8 mouse cellular contexts compared by ENCODE assay signal in the genomic region with DNA sequence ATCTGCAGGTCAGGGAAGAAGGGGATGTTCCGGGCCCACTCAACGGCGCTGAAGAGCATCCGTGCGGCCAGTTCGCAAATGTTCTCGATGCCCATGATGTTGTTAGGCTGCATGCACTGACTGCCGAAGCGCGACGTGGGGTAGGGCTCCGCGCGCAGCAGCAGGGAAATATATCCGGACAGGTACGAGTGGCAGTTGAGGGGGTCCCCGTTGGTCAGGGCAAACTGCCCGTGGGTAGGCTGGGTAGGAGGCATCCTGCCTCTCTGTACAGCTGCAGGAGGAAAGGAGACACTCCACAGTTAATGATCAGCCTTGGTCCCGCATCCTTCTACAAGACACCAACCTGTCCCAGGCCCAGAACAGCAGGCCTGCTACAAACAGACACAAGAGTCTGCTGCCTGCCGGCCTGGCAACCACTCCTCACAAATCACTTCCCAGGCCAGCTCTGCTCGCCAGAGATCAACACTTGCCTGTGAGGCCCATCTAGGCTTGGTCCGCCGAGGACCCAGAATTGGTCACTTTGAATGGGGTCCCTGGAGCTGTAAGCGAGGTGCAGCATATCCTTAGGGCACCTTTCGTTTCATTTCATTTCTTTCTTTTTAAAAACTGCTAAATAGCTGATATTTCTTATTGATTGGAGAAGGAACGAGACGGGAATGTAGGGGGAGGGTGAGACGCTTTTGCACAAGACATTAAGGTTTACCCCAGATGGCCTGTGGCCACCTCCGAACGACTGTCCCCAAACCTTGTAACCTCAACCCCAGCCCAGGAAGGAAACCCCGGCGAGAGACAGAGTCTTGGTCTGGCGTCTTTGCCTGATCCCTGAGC. TPM values are rescaled to one million over a fixed set of nuclear protein-coding genes. Genes with fewer than 3 reads are reported as not detected.
DNase-seq lines count a peak whose midpoint lies in the region; ATAC-seq and TF ChIP-seq lines count a peak whose summit lies in the region.

No protein-coding gene starts in this region.

- peak; percentile 60 for DNase-seq in liver, adult 2 months (ENCODE audit: extremely low read depth, low read depth, low spot score)
- DNase-seq in liver = no peak
- no peak for DNase-seq in heart, postnatal 0 days (ENCODE audit: low spot score)
- peak; percentile 37 for DNase-seq in retina, embryonic 14.5 days (ENCODE audit: low spot score)
- no peak for DNase-seq in Muller cell, postnatal 12 days (ENCODE audit: inconsistent ontology term)
- DNase-seq in testis, postnatal 14 days (ENCODE audit: low spot score) = no peak

- peak overlapping the region; percentile 99 for H3K27ac ChIP-seq in liver, adult 2 months (replicated peaks; ENCODE audit: insufficient read depth, low read depth, low read length)
- peak overlapping the region; percentile 27 for H3K27ac ChIP-seq in cortical plate, adult 2 months (ENCODE audit: insufficient read depth, low read length)
- H3K27ac ChIP-seq in heart, postnatal 0 days (ENCODE audit: low read depth) = peak overlapping the region; percentile 96
- H3K27ac ChIP-seq in limb, embryonic 12.5 days = peak overlapping the region; percentile 99

- TF ChIP-seq EP300 in heart, postnatal 0 days (IDR thresholded peaks at IDR 0.05; ENCODE audit: low read depth) = no peak

- no peaks in the 10 kb centered on the region for H3K27me3 ChIP-seq in liver, adult 2 months (ENCODE audit: control insufficient read depth, insufficient read depth, low read length)
- peaks cover 68% of the 10 kb centered on the region for H3K27me3 ChIP-seq in heart, postnatal 0 days (ENCODE audit: control insufficient read depth, insufficient read depth, low read length)
- H3K27me3 ChIP-seq in limb, embryonic 12.5 days = peaks cover 16% of the 10 kb centered on the region

- peaks cover 28% of the 10 kb centered on the region for H3K36me3 ChIP-seq in liver, adult 2 months (ENCODE audit: control insufficient read depth, insufficient read depth, low read length)
- 0 out of 2 replicates have a peak, but pooled peaks cover 9% of the 10 kb centered on the region for H3K36me3 ChIP-seq in heart, postnatal 0 days (replicated peaks; ENCODE audit: control insufficient read depth, insufficient read depth, low read length)
- peaks cover 32% of the 10 kb centered on the region for H3K36me3 ChIP-seq in limb, embryonic 12.5 days

- H3K79me2 ChIP-seq in liver, adult 2 months (ENCODE audit: control insufficient read depth, insufficient read depth, low read length) = peaks cover 33% of the 10 kb centered on the region

- H3K4me1 ChIP-seq in liver, adult 2 months (ENCODE audit: control insufficient read depth, insufficient read depth, low read length) = peaks cover 19% of the 10 kb centered on the region
- H3K4me1 ChIP-seq in cortical plate, adult 2 months (ENCODE audit: control insufficient read depth, insufficient read depth, low read length) = no peaks in the 10 kb centered on the region
- no peaks in the 10 kb centered on the region for H3K4me1 ChIP-seq in heart, postnatal 0 days (ENCODE audit: control insufficient read depth, insufficient read depth)
- peaks cover 44% of the 10 kb centered on the region for H3K4me1 ChIP-seq in limb, embryonic 12.5 days (replicated peaks)

- TF ChIP-seq CTCF in liver, adult 2 months (IDR thresholded peaks at IDR 0.05; ENCODE audit: low read depth, low read length) = 0 out of 2 replicates have a peak, but pooled peaks have one; percentile 0
- TF ChIP-seq CTCF in cortical plate, adult 2 months (IDR thresholded peaks at IDR 0.05; ENCODE audit: extremely low read depth, insufficient read depth, low read length) = no peak
- no peak for TF ChIP-seq CTCF in heart, postnatal 0 days (IDR thresholded peaks at IDR 0.05; ENCODE audit: low read depth)

- ATAC-seq in heart, postnatal 0 days (ENCODE audit: insufficient read depth, low read depth) = no peak
- ATAC-seq in limb, embryonic 12.5 days (ENCODE audit: insufficient number of reproducible peaks, insufficient read depth, low FRiP score, low TSS enrichment, low read depth) = no peak

- H3K9ac ChIP-seq in liver, adult 2 months (ENCODE audit: low read depth, low read length) = peak overlapping the region; percentile 89
- peak overlapping the region; percentile 87 for H3K9ac ChIP-seq in heart, postnatal 0 days (replicated peaks; ENCODE audit: low read depth, low read length)
- H3K9ac ChIP-seq in limb, embryonic 12.5 days (replicated peaks) = peak overlapping the region; percentile 99

- WGBS in liver, adult 2 months = 16% methylated on average over 33 of the region's 33 CpGs
- WGBS in heart, postnatal 0 days = 6% methylated on average over 33 of the region's 33 CpGs
- WGBS in limb, embryonic 12.5 days = 1% methylated on average over 33 of the region's 33 CpGs

- H3K4me2 ChIP-seq in heart, postnatal 0 days (ENCODE audit: low read depth, low read length) = peak overlapping the region; percentile 70
- H3K4me2 ChIP-seq in limb, embryonic 12.5 days = peak overlapping the region; percentile 90

- no peak for TF ChIP-seq POLR2A in liver, adult 2 months (IDR thresholded peaks at IDR 0.05; ENCODE audit: extremely low read depth, insufficient read depth, low read length)
- no peak for TF ChIP-seq POLR2A in cortical plate, adult 2 months (IDR thresholded peaks at IDR 0.05; ENCODE audit: extremely low read depth, insufficient read depth, low read length)

- H3K9me3 ChIP-seq in heart, postnatal 0 days (replicated peaks; ENCODE audit: control insufficient read depth, low read length) = no peaks in the 10 kb centered on the region
- H3K9me3 ChIP-seq in limb, embryonic 12.5 days = no peaks in the 10 kb centered on the region

- peak overlapping the region; percentile 76 for H3K4me3 ChIP-seq in liver, adult 2 months (ENCODE audit: insufficient read depth, low read depth, low read length)
- H3K4me3 ChIP-seq in cortical plate, adult 2 months (ENCODE audit: insufficient read depth, low read length) = peak overlapping the region; percentile 61
- H3K4me3 ChIP-seq in heart, postnatal 0 days (ENCODE audit: low read depth, low read length) = peak overlapping the region; percentile 65
- peak overlapping the region; percentile 85 for H3K4me3 ChIP-seq in limb, embryonic 12.5 days (replicated peaks)

RNA-seq across cellular contexts. Expression of a gene that starts 8.3 kb away (rescaled TPM):
- total RNA-seq in liver, adult 2 months (2014; rRNA removed) = 14.5 and 16.1 TPM in 2 replicates
- polyA plus RNA-seq in liver, adult 2 months (2012; rRNA removed) = 64.2 and 84.0 TPM in 2 replicates
- polyA plus RNA-seq in cortical plate, adult 2 months (2012; rRNA removed) = 13.8 and 21.2 TPM in 2 replicates
- 7.5 and 8.3 TPM in 2 replicates for total RNA-seq in heart, postnatal 0 days (2014; rRNA removed; ENCODE audit: low replicate concordance)
- polyA plus RNA-seq in heart, postnatal 0 days (2015; fragmentation: Nextera tagmentation; extraction: Ambion mirVana) = 18.2 and 18.9 TPM in 2 replicates
- polyA plus RNA-seq in limb, embryonic 12.5 days (2016; fragmentation: Nextera tagmentation; extraction: Ambion mirVana) = 71.8 and 76.9 TPM in 2 replicates

Comparison
In these comparisons a context has a peak if more than half of its experiments do, and no peak if none do; other contexts are left out.
1. DNase-seq: peak in liver, adult 2 months (single experiment) and retina, embryonic 14.5 days (single experiment); none in liver (single experiment), heart, postnatal 0 days (single experiment), Muller cell, postnatal 12 days (single experiment) and testis, postnatal 14 days (single experiment).
2. H3K27ac ChIP-seq: peak in every context shown above with its lines; median percentile 99 in liver, adult 2 months; 99 in limb, embryonic 12.5 days; 96 in heart, postnatal 0 days; 27 in cortical plate, adult 2 months.
3. Peak in every context shown above with its lines, with median percentiles within 50 percentile points of each other: H3K4me3 ChIP-seq and H3K9ac ChIP-seq.